Mouse (Mus musculus) thymus, postnatal 36 days (tissue): ENCODE measurements around the gene Klhdc7a.

Experiments used
- DNase-seq, 2 experiments: peaks; one replicate each; pipeline ENCODE4 v3.0.0; 2022; ENCODE audit warnings: mixed read lengths in 2 of 2

Klhdc7a gene

GRCm38 (mm10) chr4:139960086-139960713, 7.6 kb downstream of the Klhdc7a start:
- DNase-seq = no peak

DNA sequence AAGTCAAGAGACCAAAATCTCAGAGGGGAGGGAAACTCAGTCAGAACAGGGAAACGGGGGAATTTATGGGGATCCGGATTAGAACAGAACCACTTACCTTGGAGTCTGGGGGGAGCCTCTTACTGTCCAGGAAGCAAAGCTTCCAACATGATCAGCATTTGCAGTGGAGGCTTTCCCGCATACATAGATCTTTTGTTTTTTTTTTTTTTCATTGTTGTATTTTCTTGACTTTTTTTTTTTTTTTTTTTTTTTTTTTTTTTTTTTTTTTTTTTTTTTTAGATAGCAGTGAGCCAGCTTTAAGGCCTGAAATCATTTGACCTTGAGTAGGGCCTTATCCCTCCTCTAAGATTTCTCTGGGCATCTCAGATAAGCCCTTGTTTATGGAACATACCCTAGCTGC, 8.6 kb downstream of the Klhdc7a start:
- no peak for DNase-seq

GRCm38 (mm10) chr4:139950876-139951485, 16.8 kb downstream of the Klhdc7a start:
- no peak for DNase-seq

- no peak for DNase-seq
Measured at GRCm38 (mm10) chr4:139950431-139950848, 17.4 kb downstream of the Klhdc7a start.

DNA sequence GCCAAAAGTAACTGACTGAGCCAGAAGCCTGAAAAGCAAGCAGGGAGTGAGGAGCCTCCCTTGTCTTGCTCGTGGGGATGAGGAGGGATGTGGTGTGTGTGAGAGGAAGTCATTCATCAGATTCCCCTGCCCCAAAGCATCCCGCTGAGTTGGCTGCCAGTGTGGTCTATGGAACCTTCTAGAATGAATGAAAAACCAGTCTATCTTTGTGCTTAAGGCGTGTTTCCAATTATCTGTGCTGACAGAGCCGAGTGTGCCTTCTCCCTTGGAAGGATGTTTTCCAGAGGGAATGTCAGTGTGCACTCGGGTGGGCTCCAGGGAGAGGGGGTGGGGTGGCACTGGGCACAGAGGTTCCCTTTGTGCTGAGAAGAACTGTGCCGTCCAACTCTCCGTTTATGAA, 19.2 kb downstream of the Klhdc7a start:
- DNase-seq = no peak

- no peak for DNase-seq
Measured at GRCm38 (mm10) chr4:139947341-139947740, 20.5 kb downstream of the Klhdc7a start.

- no peak for DNase-seq
Measured at GRCm38 (mm10) chr4:139941831-139942230, 26.0 kb downstream of the Klhdc7a start.

DNA sequence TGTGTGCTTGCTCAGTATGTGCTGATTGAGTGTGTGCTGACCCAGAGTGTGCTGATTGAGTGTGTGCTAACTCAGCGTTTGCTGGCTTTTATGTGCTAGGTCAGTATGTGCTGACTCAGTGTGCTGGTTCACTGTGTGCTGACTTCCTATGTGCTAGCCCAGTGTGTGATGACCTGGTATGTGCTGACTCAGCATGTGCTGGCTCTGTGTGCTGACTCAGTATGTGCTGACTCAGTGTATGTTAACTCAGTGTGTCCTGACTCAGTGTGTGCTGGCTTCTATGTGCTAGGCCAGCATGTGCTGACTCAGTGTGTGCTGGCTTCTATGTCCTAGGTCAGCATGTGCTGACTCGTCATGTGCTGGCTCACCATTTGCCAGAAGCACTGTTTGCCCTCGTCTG, 32.3 kb downstream of the Klhdc7a start:
- no peak for DNase-seq

DNA sequence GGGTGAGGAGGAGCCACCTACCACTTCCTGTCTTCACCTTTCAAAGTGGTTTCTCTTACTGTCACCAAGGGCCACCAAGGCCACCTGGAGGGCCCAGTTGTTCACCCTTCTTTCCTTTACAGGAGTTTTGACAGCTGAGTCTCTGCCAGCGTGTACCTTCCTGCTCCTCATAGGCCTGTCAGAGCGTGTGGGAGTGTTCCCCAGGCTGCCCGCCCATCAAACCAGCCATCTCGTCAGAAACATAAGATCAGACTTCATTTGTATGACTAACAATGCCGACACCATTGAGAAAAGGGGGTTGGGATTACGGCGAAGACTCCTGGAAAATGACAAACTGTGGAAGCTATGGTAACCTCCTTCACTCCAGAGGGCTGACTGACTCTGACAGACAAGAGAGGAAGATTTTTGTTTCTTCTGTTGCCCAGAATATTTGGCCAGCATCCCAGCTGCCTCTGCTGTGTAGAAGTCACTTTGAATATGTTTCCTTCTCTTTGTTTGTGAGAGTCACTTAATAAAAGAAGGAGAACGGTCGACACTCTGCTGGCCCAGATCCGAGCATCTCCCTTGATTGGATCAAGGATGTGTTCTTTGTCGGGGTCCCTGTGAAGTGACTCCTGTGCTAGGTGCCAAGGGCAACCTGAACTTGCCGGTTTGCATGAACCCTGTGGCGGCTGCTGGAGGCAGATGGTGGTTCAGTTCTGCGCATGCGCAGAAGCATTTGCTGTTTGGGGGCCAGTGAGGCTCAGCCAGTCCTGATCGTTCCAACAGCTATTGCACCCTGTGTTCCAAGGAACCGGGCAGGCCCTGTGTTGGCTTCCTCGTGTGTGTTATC, 34.6 kb downstream of the Klhdc7a start:
- DNase-seq = no peak

GRCm38 (mm10) chr4:139931790-139932510, 35.9 kb downstream of the Klhdc7a start:
- no peak for DNase-seq

DNA sequence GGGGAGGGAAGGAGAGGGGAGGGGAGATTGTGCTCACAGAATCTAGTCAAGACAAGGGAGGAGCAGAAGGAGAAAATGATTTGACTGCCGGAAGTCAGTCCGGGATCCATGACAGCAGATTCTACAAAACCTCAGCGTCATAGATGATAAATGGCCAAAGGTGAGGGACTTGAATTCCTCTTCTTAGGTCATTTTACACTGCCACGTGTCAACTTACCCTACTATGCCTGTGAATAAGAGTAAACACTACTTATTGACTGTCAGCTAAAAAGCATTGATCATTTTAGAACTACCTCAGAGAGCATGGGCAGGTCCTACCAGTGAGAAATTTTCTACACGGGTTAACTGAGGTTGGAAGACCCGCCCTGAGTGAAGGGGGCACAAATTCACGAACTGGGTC, 36.9 kb downstream of the Klhdc7a start:
- no peak for DNase-seq

GRCm38 (mm10) chr4:139926161-139926561, 41.7 kb downstream of the Klhdc7a start:
- DNase-seq = no peak

GRCm38 (mm10) chr4:139925275-139926160, 42.3 kb downstream of the Klhdc7a start:
- DNase-seq = no peak

GRCm38 (mm10) chr4:139916731-139917130, 51.1 kb downstream of the Klhdc7a start:
- DNase-seq = no peak
